Mouse (Mus musculus) cerebellum, adult 2 months (tissue): ENCODE results near the gene Metrnl.

Source experiments
- CTCF ChIP-seq: fragments of 200-500 bp; IDR thresholded peaks from 2 replicates; pipeline ENCODE4 v1.5.1; 2011; ENCODE audit warnings: low read depth, mild to moderate bottlenecking, control low read depth, low read length, moderate library complexity, borderline replicate concordance; ENCODE audit not compliant: insufficient read depth
- POLR2A ChIP-seq: fragments of 200-500 bp; IDR thresholded peaks from 2 replicates; pipeline ENCODE4 v1.6.1; 2011; ENCODE audit warnings: low read length, control low read depth, borderline replicate concordance; ENCODE audit not compliant: insufficient read depth

DNA sequence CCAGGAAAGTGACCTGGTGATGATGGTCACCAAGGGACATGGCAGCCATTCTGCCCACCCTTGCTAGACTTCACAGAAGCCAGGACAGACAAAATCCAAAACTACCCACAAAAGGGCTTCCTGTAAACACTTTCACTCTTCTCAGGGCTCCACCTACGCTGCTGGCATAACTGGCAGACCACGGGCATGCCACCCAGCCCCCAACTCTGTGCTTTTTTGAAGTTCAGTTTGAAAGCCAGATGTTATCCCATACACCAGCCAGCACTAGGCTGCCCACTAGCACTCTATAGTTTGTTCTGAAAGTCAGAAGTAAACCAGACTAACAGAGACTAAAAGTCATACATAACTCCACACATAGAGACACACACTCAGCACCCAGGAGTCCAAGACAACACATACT, 13.3 kb upstream of the Metrnl start:
- TF ChIP-seq POLR2A: no peak
- TF ChIP-seq CTCF: no peak
